Mouse (Mus musculus): ENCODE measurements around the gene Rsph1. TPM values are rescaled to one million over a fixed set of nuclear protein-coding genes. Genes with fewer than 3 reads are reported as not detected.
"Not testable (repeated sequence)": the region's sequence is repeated elsewhere in the genome, so short reads cannot be mapped to it uniquely, and the experiment has no call there.

The Rsph1 gene
- total RNA-seq, 2 experiments from 2014 or later: 1.2 to 1.7 TPM

- no peak for DNase-seq
- intact Hi-C loops (cut with DNase I): loop anchor here (2.0 kb wide), 1 partner anchor 27 kb away; no protein-coding TSS in a partner anchor
Observed at GRCm38 (mm10) chr17:31279541-31279940, 2.4 kb upstream of the Rsph1 start.

GRCm38 (mm10) chr17:31277931-31278330 lies 748 bp upstream of the Rsph1 start:
- DNase-seq: no peak
- intact Hi-C loops (cut with DNase I): loop anchor here (2.0 kb wide), 2 partner anchors 19 to 29 kb away; no protein-coding TSS in a partner anchor

- intact Hi-C loops (cut with DNase I): loop anchor here (2.0 kb wide), 1 partner anchor 20 kb away; no protein-coding TSS in a partner anchor
- DNase-seq: no peak
Observed at GRCm38 (mm10) chr17:31276207-31276921, 819 bp downstream of the Rsph1 start.

GRCm38 (mm10) chr17:31275181-31275580 lies 2.0 kb downstream of the Rsph1 start:
- DNase-seq: no peak
- intact Hi-C loops (cut with DNase I): no loop called here

- no peak for DNase-seq
- intact Hi-C loops (cut with DNase I): no loop called here
Observed at GRCm38 (mm10) chr17:31273631-31274030, 3.6 kb downstream of the Rsph1 start.

GRCm38 (mm10) chr17:31272416-31273165 lies 4.6 kb downstream of the Rsph1 start:
- DNase-seq: no peak
- intact Hi-C loops (cut with DNase I): no loop called here

- intact Hi-C loops (cut with DNase I): no loop called here
- peak in 1 of 2 experiments; percentile 36 for DNase-seq
Observed at GRCm38 (mm10) chr17:31271136-31271851, 5.9 kb downstream of the Rsph1 start.

- intact Hi-C loops (cut with DNase I); DNase-seq: not testable (repeated sequence)
Observed at GRCm38 (mm10) chr17:31270736-31271135, 6.4 kb downstream of the Rsph1 start.

- no peak for DNase-seq
- intact Hi-C loops (cut with DNase I): no loop called here
Observed at GRCm38 (mm10) chr17:31270246-31270645, 6.9 kb downstream of the Rsph1 start.

GRCm38 (mm10) chr17:31269761-31270160 lies 7.4 kb downstream of the Rsph1 start:
- intact Hi-C loops (cut with DNase I): no loop called here
- DNase-seq: no peak

- DNase-seq: no peak
- intact Hi-C loops (cut with DNase I): no loop called here
Observed at GRCm38 (mm10) chr17:31268016-31268415, 9.2 kb downstream of the Rsph1 start.

GRCm38 (mm10) chr17:31267603-31268002 lies 9.6 kb downstream of the Rsph1 start:
- no peak for DNase-seq

GRCm38 (mm10) chr17:31267138-31267537 lies 10.0 kb downstream of the Rsph1 start:
- DNase-seq: no peak

More at GRCm38 (mm10) chr17:31267603-31268002, 9.6 kb downstream of the Rsph1 start:
- intact Hi-C loops (cut with DNase I): no loop called here

GRCm38 (mm10) chr17:31266321-31266950 lies 10.7 kb downstream of the Rsph1 start:
- DNase-seq: peak in 1 of 2 experiments; percentile 9
- intact Hi-C loops (cut with DNase I): no loop called here

More at GRCm38 (mm10) chr17:31267138-31267537, 10.0 kb downstream of the Rsph1 start:
- intact Hi-C loops (cut with DNase I): no loop called here

GRCm38 (mm10) chr17:31265831-31266230 lies 11.4 kb downstream of the Rsph1 start:
- intact Hi-C loops (cut with DNase I): no loop called here
- no peak for DNase-seq

GRCm38 (mm10) chr17:31265171-31265572 lies 12.0 kb downstream of the Rsph1 start:
- peak in 1 of 2 experiments; percentile 31 for DNase-seq
- intact Hi-C loops (cut with DNase I): no loop called here

GRCm38 (mm10) chr17:31264372-31264771 lies 12.8 kb downstream of the Rsph1 start:
- intact Hi-C loops (cut with DNase I): no loop called here
- no peak for DNase-seq

- DNase-seq: no peak
- intact Hi-C loops (cut with DNase I): no loop called here
Observed at GRCm38 (mm10) chr17:31263770-31264169, 13.4 kb downstream of the Rsph1 start.

GRCm38 (mm10) chr17:31262715-31263114 lies 14.5 kb downstream of the Rsph1 start:
- DNase-seq: peak; percentile 37 to 61
- intact Hi-C loops (cut with DNase I): no loop called here

- DNase-seq: peak in 1 of 2 experiments; percentile 20
- intact Hi-C loops (cut with DNase I): no loop called here
Observed at GRCm38 (mm10) chr17:31261352-31261751, 15.8 kb downstream of the Rsph1 start.
